Mouse (Mus musculus) hindbrain, embryonic 10.5 days (tissue): ENCODE measurements around the gene Mn1. TPM values are rescaled to one million over a fixed set of nuclear protein-coding genes. Genes with fewer than 3 reads are reported as not detected.

Experiments used
- DNase-seq: peaks from one replicate; pipeline ENCODE4 v3.0.0-alpha.2; 2017; ENCODE audit warnings: low spot score
- H3K27ac ChIP-seq: fragments of 300-500 bp; sonication (generic); 2 replicates; pipeline ENCODE4 v1.5.1; 2016; ENCODE audit warnings: mild to moderate bottlenecking, moderate library complexity
- H3K27me3 ChIP-seq: fragments of 300-500 bp; sonication (generic); 2 replicates; pipeline ENCODE4 v1.6.1; 2016; ENCODE audit warnings: mild to moderate bottlenecking; ENCODE audit not compliant: poor library complexity, insufficient read depth, severe bottlenecking
- H3K36me3 ChIP-seq: fragments of 300-500 bp; sonication (generic); 2 replicates; pipeline ENCODE4 v1.6.1; 2016; ENCODE audit warnings: mild to moderate bottlenecking, moderate library complexity
- H3K4me1 ChIP-seq: fragments of 300-500 bp; sonication (generic); replicated peaks from 2 replicates; pipeline ENCODE4 v1.6.1; 2016; ENCODE audit warnings: mild to moderate bottlenecking
- H3K4me3 ChIP-seq: fragments of 300-500 bp; sonication (generic); 2 replicates; pipeline ENCODE4 v1.5.1; 2016; ENCODE audit warnings: mild to moderate bottlenecking, moderate library complexity
- H3K9me3 ChIP-seq: fragments of 300-500 bp; sonication (generic); 2 replicates; pipeline ENCODE4 v1.6.1; 2016; ENCODE audit warnings: mild to moderate bottlenecking, moderate library complexity
- whole genome bisulfite sequencing: fragments of 180-500 bp; shearing (Covaris S2); methylation state at CpG from one replicate; pipeline ENCODE4 v1.1.7; 2016; 5-methylcytosine and 5-hydroxymethylcytosine counted together
- polyA plus RNA-seq: library from polyadenylated mRNA; unstranded; fragments of >200 nt; fragmentation: Nextera tagmentation; extraction: Ambion mirVana; gene quantifications from 2 replicates; pipeline ENCODE4 v1.2.1, GENCODE M21; 2016

The Mn1 gene
- polyA plus RNA-seq, 1 experiment from 2014 or later = 65.1 TPM

DNA sequence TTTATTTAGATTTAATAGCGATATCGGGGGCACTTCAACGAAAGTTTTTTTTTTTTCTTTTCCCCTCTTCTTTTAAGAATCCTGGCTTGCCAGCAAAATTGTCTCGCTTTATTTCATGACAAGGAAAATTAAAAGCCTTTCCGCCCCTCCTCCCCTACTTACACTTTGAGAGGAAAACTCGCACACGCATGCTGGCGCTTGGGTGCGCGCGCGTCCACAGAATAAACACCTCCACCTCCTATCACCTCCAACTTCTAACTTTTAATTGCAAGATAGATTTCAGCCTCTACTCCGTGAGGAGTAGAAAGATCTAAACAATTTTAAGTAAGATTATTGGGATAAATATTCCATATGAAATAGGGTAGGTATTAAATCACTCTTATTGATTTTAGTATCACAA, 1.1 kb upstream of the Mn1 start:
- Histone ChIP-seq H3K9me3 (no peaks in the 10 kb centered on the region), H3K27me3 (peaks cover 20% of the 10 kb centered on the region; the same call in 1 of the 2 replicates), H3K27ac (peak overlapping the region; percentile 99), H3K4me1 (peaks cover 68% of the 10 kb centered on the region), H3K4me3 (peak overlapping the region; percentile 99), H3K36me3 (peaks cover 30% of the 10 kb centered on the region)
- under 1% methylated on average over 13 of the region's 13 CpGs for WGBS
- no peak for DNase-seq

DNA sequence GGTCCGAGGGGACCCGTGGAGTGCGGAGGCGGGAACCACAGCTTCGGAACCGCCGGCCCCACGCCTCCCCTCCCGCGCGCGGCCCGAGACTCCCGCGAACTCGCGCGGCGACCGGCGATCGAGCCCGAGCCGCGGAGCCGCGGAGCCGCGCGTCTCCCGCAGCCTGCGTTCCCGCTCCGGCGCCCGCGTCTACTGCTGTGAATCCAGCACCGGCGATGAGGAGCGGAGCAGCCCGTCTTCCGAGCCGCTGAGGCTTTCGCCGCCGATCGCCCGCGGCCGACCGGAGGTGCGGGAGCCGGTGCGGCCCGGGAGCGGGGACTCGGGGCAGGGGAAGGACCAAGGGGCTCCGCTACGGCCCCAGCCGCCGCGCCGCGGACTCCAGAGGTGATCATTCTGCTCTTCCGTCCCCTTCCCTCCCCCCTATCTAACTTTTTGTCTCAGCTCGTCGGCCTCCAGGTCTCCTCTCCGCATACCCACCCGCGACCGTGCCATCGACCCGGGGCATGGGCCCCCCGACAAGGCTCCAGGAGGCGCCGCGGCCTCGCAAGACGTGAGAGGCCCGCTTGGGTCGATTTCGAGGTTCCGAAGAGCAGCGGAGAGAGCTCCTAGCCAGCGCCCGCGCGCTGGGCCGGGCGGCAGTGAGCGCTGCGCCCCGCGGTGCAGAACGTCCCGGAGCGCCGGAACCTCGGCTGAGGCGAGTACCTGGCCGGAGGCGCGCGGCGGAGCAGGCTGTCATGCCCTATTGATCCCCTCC, 393 bp downstream of the Mn1 start:
- peak overlapping the region; percentile 99 for H3K4me3 ChIP-seq
- H3K27ac ChIP-seq = peak overlapping the region; percentile 99
- peak; percentile 64 for DNase-seq
- H3K36me3 ChIP-seq = peaks cover 45% of the 10 kb centered on the region
- H3K9me3 ChIP-seq = no peaks in the 10 kb centered on the region
- peaks cover 7% of the 10 kb centered on the region; the same call in 1 of the 2 replicates for H3K27me3 ChIP-seq
- under 1% methylated on average over 105 of the region's 105 CpGs for WGBS
- H3K4me1 ChIP-seq = peaks cover 82% of the 10 kb centered on the region

DNA sequence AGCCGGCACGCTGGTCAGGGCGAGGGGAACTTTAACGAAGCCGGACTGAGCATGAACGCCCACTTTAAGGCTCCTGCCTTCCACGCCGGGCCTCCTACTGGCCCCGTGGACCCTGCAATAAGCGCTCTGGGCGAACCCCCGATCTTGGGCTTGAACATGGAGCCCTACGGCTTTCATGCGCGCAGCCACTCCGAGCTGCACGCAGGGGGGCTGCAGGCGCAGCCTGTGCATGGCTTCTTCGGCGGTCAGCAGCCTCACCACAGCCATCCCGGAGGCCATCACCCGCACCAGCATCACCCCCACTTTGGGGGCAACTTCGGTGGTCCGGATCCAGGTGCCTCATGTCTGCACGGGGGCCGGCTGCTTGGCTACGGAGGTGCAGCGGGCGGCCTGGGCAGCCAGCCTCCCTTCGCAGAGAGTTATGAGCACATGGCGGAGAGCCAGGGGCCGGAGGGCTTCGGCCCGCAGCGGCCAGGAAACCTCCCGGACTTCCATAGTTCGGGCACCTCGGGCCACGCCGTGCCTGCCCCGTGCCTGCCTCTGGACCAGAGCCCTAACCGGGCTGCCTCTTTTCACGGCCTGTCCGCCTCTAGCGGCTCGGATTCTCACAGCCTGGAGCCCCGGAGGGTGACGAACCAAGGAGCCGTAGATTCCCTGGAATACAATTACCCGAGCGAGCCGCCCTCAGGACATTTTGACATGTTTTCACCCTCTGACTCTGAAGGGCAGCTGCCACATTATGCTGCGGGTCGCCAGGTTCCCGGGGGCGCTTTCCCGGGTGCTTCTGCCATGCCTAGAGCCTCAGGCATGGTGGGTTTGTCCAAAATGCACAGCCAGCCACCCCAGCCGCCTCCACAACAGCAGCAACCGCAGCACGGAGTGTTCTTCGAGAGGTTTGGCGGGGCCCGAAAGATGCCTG, 1.3 kb downstream of the Mn1 start:
- WGBS = under 1% methylated on average over 63 of the region's 63 CpGs
- H3K4me3 ChIP-seq = peak overlapping the region; percentile 99
- H3K36me3 ChIP-seq = peaks cover 54% of the 10 kb centered on the region
- H3K9me3 ChIP-seq = no peaks in the 10 kb centered on the region
- peaks cover 7% of the 10 kb centered on the region; the same call in 1 of the 2 replicates for H3K27me3 ChIP-seq
- peaks cover 83% of the 10 kb centered on the region for H3K4me1 ChIP-seq
- peak overlapping the region; percentile 99 for H3K27ac ChIP-seq
- DNase-seq = peak; percentile 70

DNA sequence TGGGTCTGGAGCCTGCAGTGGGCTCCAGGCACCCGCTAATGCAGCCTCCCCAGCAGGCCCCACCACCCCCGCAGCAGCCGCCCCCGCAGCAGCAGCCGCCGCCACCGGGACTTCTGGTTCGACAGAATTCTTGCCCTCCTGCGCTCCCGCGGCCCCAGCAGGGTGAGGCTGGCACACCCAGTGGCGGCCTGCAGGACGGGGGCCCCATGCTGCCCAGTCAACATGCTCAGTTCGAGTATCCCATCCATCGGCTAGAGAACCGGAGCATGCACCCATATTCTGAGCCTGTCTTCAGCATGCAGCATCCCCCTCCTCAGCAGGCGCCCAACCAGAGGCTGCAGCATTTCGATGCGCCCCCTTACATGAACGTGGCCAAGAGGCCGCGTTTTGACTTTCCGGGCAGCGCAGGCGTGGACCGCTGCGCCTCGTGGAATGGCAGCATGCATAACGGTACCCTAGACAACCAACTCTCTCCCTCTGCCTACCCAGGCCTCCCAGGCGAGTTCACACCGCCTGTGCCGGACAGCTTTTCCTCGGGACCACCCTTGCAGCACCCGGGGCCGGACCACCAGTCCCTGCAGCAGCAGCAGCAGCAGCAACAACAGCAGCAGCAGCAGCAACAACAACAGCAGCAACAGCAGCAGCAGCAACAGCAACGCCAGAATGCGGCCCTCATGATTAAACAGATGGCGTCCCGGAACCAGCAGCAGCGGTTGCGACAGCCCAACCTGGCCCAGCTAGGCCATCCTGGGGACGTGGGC, 2.1 kb downstream of the Mn1 start:
- Histone ChIP-seq H3K27ac (peak overlapping the region; percentile 99), H3K4me1 (peaks cover 83% of the 10 kb centered on the region), H3K9me3 (no peaks in the 10 kb centered on the region), H3K27me3 (peaks cover 7% of the 10 kb centered on the region; the same call in 1 of the 2 replicates), H3K4me3 (peak overlapping the region; percentile 99), H3K36me3 (peaks cover 63% of the 10 kb centered on the region)
- 1% methylated on average over 42 of the region's 42 CpGs for WGBS
- DNase-seq = peak; percentile 72

DNA sequence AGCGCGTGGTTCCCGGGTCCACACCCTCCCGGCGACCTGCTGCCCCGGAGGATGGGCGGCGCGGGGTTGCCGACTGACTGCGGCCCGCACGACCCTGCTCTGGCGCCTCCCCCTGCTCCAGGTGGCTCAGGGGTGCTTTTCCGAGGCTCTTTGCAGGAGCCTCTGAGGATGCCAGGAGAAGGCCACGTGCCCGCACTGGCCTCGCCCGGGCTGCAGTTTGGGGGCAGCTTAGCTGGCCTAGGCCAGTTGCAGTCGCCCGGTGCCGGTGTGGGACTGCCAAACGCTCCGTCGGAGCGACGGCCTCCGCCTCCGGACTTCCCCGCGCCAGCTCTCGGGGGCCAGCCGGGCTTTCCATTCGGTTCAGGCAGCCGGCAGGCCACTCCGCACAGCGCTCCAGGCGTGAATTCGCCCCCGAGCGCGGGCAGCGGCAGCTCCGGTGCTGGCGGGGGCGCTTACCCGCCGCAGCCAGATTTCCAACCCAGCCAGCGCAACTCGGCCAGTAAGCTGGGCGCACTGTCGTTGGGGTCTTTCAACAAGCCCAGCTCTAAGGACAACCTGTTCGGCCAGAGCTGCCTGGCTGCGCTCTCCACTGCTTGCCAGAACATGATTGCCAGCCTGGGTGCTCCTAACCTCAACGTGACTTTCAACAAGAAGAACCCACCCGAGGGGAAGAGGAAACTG, 3.0 kb downstream of the Mn1 start:
- peak; percentile 59 for DNase-seq
- 1% methylated on average over 56 of the region's 56 CpGs for WGBS

DNA sequence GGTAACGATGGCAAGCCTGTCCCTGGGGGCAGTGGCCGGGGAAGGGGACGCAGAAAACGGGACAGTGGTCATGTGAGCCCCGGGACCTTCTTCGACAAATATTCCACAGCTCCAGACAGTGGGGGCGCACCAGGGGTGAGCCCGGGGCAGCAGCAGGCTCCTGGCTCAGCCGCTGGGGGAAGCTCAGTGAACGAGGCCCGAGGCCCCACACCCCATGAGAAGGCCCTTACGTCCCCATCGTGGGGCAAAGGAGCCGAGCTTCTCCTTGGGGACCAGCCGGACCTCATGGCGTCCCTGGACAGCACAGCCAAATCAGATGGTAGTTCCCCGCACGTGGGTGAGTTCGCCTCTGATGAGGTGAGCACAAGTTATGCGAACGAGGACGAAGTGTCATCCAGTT, 3.7 kb downstream of the Mn1 start:
- DNase-seq = peak; percentile 62
- 10% methylated on average over 22 of the region's 22 CpGs for WGBS
- H3K4me3 ChIP-seq = peak overlapping the region; percentile 99
- peaks cover 7% of the 10 kb centered on the region; the same call in 1 of the 2 replicates for H3K27me3 ChIP-seq
- H3K4me1 ChIP-seq = peaks cover 84% of the 10 kb centered on the region
- peaks cover 77% of the 10 kb centered on the region for H3K36me3 ChIP-seq
- H3K9me3 ChIP-seq = no peaks in the 10 kb centered on the region
- H3K27ac ChIP-seq = peak overlapping the region; percentile 99

More for the DNA sequence above, 3.0 kb downstream of the Mn1 start:
- Histone ChIP-seq H3K36me3 (peaks cover 71% of the 10 kb centered on the region), H3K27ac (peak overlapping the region; percentile 99), H3K9me3 (no peaks in the 10 kb centered on the region), H3K4me1 (peaks cover 83% of the 10 kb centered on the region), H3K4me3 (peak overlapping the region; percentile 99), H3K27me3 (peaks cover 7% of the 10 kb centered on the region; the same call in 1 of the 2 replicates)

DNA sequence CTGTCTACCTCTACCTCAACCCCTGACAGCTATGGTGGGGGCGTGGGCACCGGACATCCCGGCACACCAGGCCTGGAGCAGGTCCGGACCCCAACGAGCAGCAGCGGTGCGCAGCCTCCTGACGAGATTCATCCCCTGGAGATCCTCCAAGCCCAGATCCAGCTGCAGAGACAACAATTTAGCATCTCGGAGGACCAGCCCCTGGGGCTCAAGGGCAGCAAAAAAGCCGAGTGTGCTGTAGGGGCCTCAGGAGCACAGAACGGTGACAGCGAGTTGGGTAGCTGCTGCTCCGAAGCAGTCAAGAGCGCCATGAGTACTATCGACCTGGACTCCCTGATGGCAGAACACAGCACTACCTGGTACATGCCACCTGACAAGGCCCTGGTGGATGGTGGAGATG, 4.3 kb downstream of the Mn1 start:
- WGBS = 28% methylated on average over 15 of the region's 15 CpGs
- peak; percentile 45 for DNase-seq
- Histone ChIP-seq H3K9me3 (no peaks in the 10 kb centered on the region), H3K4me3 (peak overlapping the region; percentile 99), H3K27ac (peak overlapping the region; percentile 99), H3K36me3 (peaks cover 82% of the 10 kb centered on the region), H3K4me1 (peaks cover 88% of the 10 kb centered on the region), H3K27me3 (peaks cover 7% of the 10 kb centered on the region; the same call in 1 of the 2 replicates)

DNA sequence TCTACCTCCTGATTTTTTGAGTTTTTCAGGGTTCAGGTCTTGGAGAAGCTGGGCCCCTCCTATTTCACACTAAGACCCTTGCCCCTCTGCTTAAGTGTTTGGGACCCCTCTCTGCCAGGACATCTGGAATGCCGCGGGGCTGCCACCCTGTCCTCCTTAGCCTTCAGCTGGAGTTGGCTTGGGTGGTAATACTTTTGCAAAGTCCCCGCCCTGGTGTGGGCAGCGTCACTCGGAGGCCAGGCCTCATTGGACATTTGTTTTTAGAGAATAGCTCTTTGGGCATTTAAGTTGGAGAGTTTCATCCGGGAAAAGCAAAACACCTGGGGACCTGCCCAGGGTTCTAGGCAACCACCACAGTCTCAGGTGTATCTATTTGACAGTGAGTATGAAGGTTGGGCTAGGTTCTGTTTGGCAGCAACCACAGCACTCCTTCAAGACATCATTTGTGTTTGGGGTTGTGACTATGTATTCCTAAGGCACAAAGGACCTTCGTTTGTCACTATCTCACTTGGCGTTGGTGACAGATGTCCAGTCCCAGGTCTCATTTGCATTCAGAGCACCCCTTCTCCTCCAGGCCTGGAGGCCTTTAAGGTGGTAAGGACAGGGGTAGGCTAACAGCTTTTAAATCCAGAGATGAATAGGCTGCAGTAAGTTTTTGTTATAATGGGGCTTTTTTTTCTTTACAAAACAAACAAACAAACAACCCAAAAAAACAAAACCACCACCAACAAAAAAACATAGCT, 5.1 kb downstream of the Mn1 start:
- Histone ChIP-seq H3K4me3 (peak overlapping the region; percentile 99), H3K9me3 (no peaks in the 10 kb centered on the region), H3K36me3 (peaks cover 90% of the 10 kb centered on the region), H3K27me3 (peaks cover 7% of the 10 kb centered on the region; the same call in 1 of the 2 replicates), H3K4me1 (peaks cover 88% of the 10 kb centered on the region), H3K27ac (peak overlapping the region; percentile 99)
- WGBS = 20% methylated on average over 8 of the region's 8 CpGs
- peak; percentile 41 for DNase-seq

DNA sequence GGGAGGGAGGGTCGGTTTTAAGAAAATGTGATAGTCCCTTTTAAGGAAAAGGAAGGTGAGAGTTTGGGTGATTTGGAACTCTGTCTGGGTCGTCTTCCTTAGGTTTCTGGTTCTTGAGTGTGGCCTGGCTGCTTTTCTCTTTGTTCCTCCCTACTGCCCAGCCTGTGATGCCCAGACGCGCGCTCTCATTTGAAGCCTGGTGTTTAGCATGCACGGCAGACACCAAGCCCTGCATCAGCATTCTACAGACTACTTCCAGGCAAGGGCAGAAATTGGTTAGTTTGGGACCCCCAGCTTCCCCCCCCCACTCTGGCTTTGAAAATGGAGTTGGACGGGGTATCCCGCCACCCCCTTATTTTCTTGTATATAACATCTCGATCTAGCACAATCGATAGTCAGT, 5.8 kb downstream of the Mn1 start:
- WGBS = 33% methylated on average over 10 of the region's 10 CpGs
- peak; percentile 53 for DNase-seq
- Histone ChIP-seq H3K4me1 (peaks cover 96% of the 10 kb centered on the region), H3K27me3 (peaks cover 7% of the 10 kb centered on the region; the same call in 1 of the 2 replicates), H3K36me3 (peaks cover 98% of the 10 kb centered on the region), H3K27ac (peak overlapping the region; percentile 99), H3K9me3 (no peaks in the 10 kb centered on the region), H3K4me3 (peak overlapping the region; percentile 99)

DNA sequence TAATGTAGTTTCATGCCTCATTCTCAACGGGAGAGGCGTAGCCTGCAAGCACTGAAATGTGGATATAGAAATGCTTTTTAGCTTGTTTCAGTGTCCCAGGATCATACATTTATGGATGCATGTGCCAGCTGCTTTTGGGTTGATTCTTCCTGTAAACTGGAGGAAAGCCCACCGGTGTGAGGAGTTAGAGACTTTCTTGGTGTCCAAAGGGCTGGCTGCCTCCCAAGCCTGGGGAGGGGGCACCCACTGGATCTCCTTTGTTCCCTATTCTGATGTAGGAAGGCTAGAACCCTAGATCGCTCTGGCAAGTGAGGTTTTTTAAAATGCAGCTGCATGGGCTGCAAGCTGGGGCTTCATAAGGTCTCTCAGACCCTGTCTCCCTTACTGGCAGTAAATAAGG, 6.5 kb downstream of the Mn1 start:
- Histone ChIP-seq H3K9me3 (no peaks in the 10 kb centered on the region), H3K27ac (peak overlapping the region; percentile 99), H3K4me3 (peak overlapping the region; percentile 99), H3K27me3 (peaks cover 7% of the 10 kb centered on the region; the same call in 1 of the 2 replicates), H3K4me1 (peaks cover 96% of the 10 kb centered on the region), H3K36me3 (peaks cover 99% of the 10 kb centered on the region)
- DNase-seq = no peak
- 55% methylated on average over 4 of the region's 4 CpGs for WGBS

DNA sequence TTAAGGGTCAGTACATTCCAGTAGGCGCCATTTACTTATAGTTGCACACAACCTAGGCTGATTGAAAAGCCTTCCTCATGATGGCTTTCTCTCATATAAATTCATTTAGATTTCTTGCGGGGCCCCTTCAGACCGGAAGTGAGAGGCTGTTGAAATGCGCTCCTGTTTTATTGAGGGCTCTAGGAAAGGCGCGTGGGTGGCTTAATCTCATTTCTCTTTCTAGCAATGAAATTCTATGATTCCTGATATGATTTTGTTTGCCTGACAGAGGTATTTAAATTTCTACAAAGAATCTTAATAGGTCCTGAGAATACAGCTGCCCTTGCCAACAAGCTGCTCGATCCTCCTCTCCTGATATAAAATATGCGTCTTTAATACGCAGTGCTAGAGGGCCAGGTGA, 8.7 kb downstream of the Mn1 start:
- Histone ChIP-seq H3K27ac (peak overlapping the region; percentile 23; the same call in 1 of the 2 replicates), H3K4me1 (peaks cover 96% of the 10 kb centered on the region), H3K36me3 (peaks cover 98% of the 10 kb centered on the region), H3K4me3 (peak overlapping the region; percentile 99), H3K27me3 (no peaks in the 10 kb centered on the region), H3K9me3 (no peaks in the 10 kb centered on the region)
- DNase-seq = no peak
- WGBS = 83% methylated on average over 9 of the region's 9 CpGs
